Mouse (Mus musculus) G1E (cell line): ENCODE measurements around the gene Ginm1.

Experiments used
- CTCF ChIP-seq: IDR thresholded peaks from 2 replicates; pipeline ENCODE4 v1.5.1; 2012; ENCODE audit warnings: low read depth, low read length, inconsistent platforms, mixed read lengths
- TAL1 ChIP-seq: conservative IDR thresholded peaks from 2 replicates; pipeline ENCODE4 v1.6.1; 2012; ENCODE audit warnings: low read depth, low read length, inconsistent platforms, mixed read lengths

DNA sequence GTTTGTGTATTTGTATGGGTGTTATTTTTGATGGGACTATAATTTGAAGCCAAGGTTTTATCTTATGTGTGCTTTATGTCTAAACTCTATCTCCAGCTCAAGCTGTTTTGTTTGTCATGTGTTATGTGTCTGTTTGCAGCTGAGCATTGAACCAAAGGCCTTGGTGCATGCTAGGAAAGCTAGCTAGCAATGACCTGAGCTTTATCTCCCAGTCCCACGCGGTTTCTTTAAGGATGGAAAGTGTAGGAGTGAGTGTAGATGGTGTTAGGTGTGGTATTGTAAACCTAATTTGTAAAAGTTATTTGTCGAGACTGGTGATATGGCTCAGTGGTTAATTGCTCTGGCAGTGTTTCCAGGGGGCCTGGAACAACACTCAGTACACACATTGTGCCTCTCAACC is 54.7 kb downstream of the Ginm1 start:
- TF ChIP-seq CTCF (no peak), TAL1 (no peak)
